Comparison of ENCODE assay signal across 27 mouse cellular contexts in the genomic region with DNA sequence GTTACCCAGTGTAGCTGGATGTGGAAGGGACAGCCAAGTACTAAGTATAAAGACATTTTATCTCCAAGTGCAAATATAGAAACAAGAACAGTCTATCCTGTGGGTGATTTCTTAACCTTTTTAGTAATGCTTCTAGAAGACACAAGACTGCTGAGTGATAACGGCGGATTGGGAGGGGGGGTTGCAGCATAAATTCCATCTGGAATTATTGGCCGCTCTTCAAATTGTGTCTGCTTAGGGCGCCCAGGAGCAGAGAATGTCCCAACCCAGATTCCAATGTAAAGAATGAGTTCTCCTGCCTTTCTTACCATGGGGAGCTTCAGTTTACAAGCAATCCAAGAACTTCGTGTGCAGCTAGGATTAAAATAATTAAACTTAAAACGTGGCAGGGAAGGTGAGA. TPM values are rescaled to one million over a fixed set of nuclear protein-coding genes. Genes with fewer than 3 reads are reported as not detected.
DNase-seq lines count a peak whose midpoint lies in the region; ATAC-seq and TF ChIP-seq lines count a peak whose summit lies in the region.
"Had no signal": no experiment of that assay in that cellular context is flagged by ENCODE, and none has a peak within 500 bp of the region (broad histone marks: within the 10 kb centered on the region; RNA-seq: fewer than 3 reads in every experiment).

No protein-coding gene starts in this region.

- no peak for ATAC-seq in heart, embryonic 12.5 days (ENCODE audit: insufficient number of reproducible peaks, low FRiP score)
- ATAC-seq in lung, postnatal 0 days, result 0 out of 2 replicates have a peak, but pooled peaks have one; percentile 14
- ATAC-seq: forebrain, embryonic 16.5 days; hindbrain, postnatal 0 days; intestine, embryonic 15.5 days had no signal

- no peaks in the 10 kb centered on the region for H3K9me3 ChIP-seq in heart, embryonic 12.5 days (replicated peaks)
- no peaks in the 10 kb centered on the region for H3K9me3 ChIP-seq in lung, postnatal 0 days (ENCODE audit: low read length)
- H3K9me3 ChIP-seq: G1E; hindbrain, embryonic 12.5 days; intestine, embryonic 15.5 days; limb, embryonic 12.5 days; liver, embryonic 15.5 days; megakaryocyte, embryonic 14.5 days; midbrain, embryonic 12.5 days; neural tube, embryonic 13.5 days had no signal

- WGBS in heart, embryonic 12.5 days, result 35% methylated on average over 6 of the region's 6 CpGs
- WGBS in lung, postnatal 0 days, result 40% methylated on average over 6 of the region's 6 CpGs

- no peaks in the 10 kb centered on the region for H3K27me3 ChIP-seq in heart, embryonic 12.5 days (replicated peaks)
- no peaks in the 10 kb centered on the region for H3K27me3 ChIP-seq in lung, postnatal 0 days (replicated peaks; ENCODE audit: insufficient read depth, low read length)
- H3K27me3 ChIP-seq: hindbrain, embryonic 12.5 days; intestine, embryonic 15.5 days; limb, embryonic 12.5 days; midbrain, embryonic 12.5 days; neural tube, embryonic 13.5 days had no signal

- peak overlapping the region; percentile 47 for H3K4me2 ChIP-seq in heart, embryonic 12.5 days
- no peak overlapping the region for H3K4me2 ChIP-seq in lung, postnatal 0 days (replicated peaks; ENCODE audit: low read depth, low read length)
- H3K4me2 ChIP-seq: hindbrain, embryonic 12.5 days; intestine, embryonic 15.5 days; limb, embryonic 12.5 days; liver, embryonic 15.5 days; midbrain, embryonic 12.5 days; neural tube, embryonic 13.5 days had no signal

- no peak for TF ChIP-seq EP300 in lung, postnatal 0 days (IDR thresholded peaks at IDR 0.05)

- no peak overlapping the region for H3K9ac ChIP-seq in heart, embryonic 12.5 days
- H3K9ac ChIP-seq in lung, postnatal 0 days (replicated peaks; ENCODE audit: low read depth), result no peak overlapping the region
- H3K9ac ChIP-seq: hindbrain, embryonic 12.5 days; intestine, embryonic 15.5 days; limb, embryonic 12.5 days; liver, embryonic 15.5 days; midbrain, embryonic 12.5 days; neural tube, embryonic 13.5 days had no signal

- TF ChIP-seq CTCF in lung, postnatal 0 days (IDR thresholded peaks at IDR 0.05), result no peak

- H3K27ac ChIP-seq in heart, embryonic 12.5 days (ENCODE audit: poor library complexity, severe bottlenecking), result peak overlapping the region; percentile 78
- no peak overlapping the region for H3K27ac ChIP-seq in lung, postnatal 0 days (ENCODE audit: low read length)
- H3K27ac ChIP-seq: hindbrain, embryonic 12.5 days; hindbrain, postnatal 0 days; intestine, embryonic 15.5 days; layer of hippocampus, adult 2 months; left cerebral cortex, adult 2 months; limb, embryonic 12.5 days; liver, embryonic 15.5 days; midbrain, embryonic 12.5 days; neural tube, embryonic 13.5 days had no signal

- H3K4me1 ChIP-seq in heart, embryonic 12.5 days (replicated peaks), result peaks cover 66% of the 10 kb centered on the region
- H3K4me1 ChIP-seq in lung, postnatal 0 days (ENCODE audit: insufficient read depth, low read depth, low read length), result peaks cover 6% of the 10 kb centered on the region; the same call in 1 of the 2 replicates
- H3K4me1 ChIP-seq: intestine, embryonic 15.5 days; liver, embryonic 15.5 days had no signal

- no peak overlapping the region for H3K4me3 ChIP-seq in heart, embryonic 12.5 days
- no peak overlapping the region for H3K4me3 ChIP-seq in lung, postnatal 0 days (ENCODE audit: low read depth, low read length)
- H3K4me3 ChIP-seq: erythroblast, embryonic 14.5 days; hindbrain, embryonic 12.5 days; intestine, embryonic 15.5 days; layer of hippocampus, adult 2 months; left cerebral cortex, adult 2 months; limb, embryonic 12.5 days; liver, embryonic 15.5 days; megakaryocyte, embryonic 14.5 days; midbrain, embryonic 12.5 days; neural tube, embryonic 13.5 days had no signal

- intact Hi-C loops in heart, postnatal 36 days (cut with DNase I), result no loop called here

- peak; percentile 89 for DNase-seq in heart, adult 11 months
- no peak for DNase-seq in heart, postnatal 36 days
- no peak for DNase-seq in heart, postnatal 4 days
- DNase-seq in lung, postnatal 0 days (ENCODE audit: low spot score), result peak; percentile 69
- DNase-seq in lung, postnatal 10 days, result no peak
- no peak for DNase-seq in cerebellum, adult 11-12 months
- no peak for DNase-seq in cerebellum, postnatal 36 days
- DNase-seq: adrenal gland, adult 8-10 months; cerebellum, adult 11 months; gastrocnemius, postnatal 10 days; kidney, adult 2 months; kidney, postnatal 36 days; lung, postnatal 4 days had no signal

- no peaks in the 10 kb centered on the region for H3K36me3 ChIP-seq in heart, embryonic 12.5 days
- H3K36me3 ChIP-seq in lung, postnatal 0 days (ENCODE audit: insufficient read depth, low read length), result no peaks in the 10 kb centered on the region
- H3K36me3 ChIP-seq: G1E; hindbrain, embryonic 12.5 days; intestine, embryonic 15.5 days; limb, embryonic 12.5 days; liver, embryonic 15.5 days; midbrain, embryonic 12.5 days; neural tube, embryonic 13.5 days had no signal

RNA-seq across cellular contexts. Expression of a gene that starts 39.9 kb away (rescaled TPM):
- total RNA-seq in heart, postnatal 36 days (2021), result 100 to 1,000 TPM; 121 to 141 TPM
- polyA plus RNA-seq in heart, embryonic 12.5 days (2016; fragmentation: Nextera tagmentation; extraction: Ambion mirVana), result 26.5 and 28.0 TPM in 2 replicates
- 100 to 1,000 TPM; 101 to 114 TPM for total RNA-seq in heart, postnatal 4 days (2021)
- polyA plus RNA-seq in lung, postnatal 0 days (2015; fragmentation: Nextera tagmentation; extraction: Ambion mirVana), result 10.1 and 12.2 TPM in 2 replicates
- polyA plus RNA-seq: erythroblast, embryonic 14.5 days; G1E had no signal

Comparison
In these comparisons a context has a peak if more than half of its experiments do, and no peak if none do; other contexts are left out.
1. DNase-seq: peak in heart, adult 11 months (single experiment) and lung, postnatal 0 days (single experiment); none in heart, postnatal 36 days (0 of 2), heart, postnatal 4 days (single experiment), lung, postnatal 10 days (single experiment), cerebellum, adult 11-12 months (single experiment) and cerebellum, postnatal 36 days (0 of 2).